Mouse (Mus musculus) urinary bladder, adult 2 months (tissue): ENCODE results near the gene Ralgps2. TPM values are rescaled to one million over a fixed set of nuclear protein-coding genes. Genes with fewer than 3 reads are reported as not detected.

Experiments
- DNase-seq: peaks from one replicate; pipeline ENCODE4 v3.0.0; 2022; ENCODE audit warnings: low spot score
- polyA plus RNA-seq: library from polyadenylated mRNA; depleted of rRNA; stranded (reverse); fragments of >200 nt; gene quantifications from 2 replicates; pipeline ENCODE4 v1.2.3, GENCODE M21; 2012

Ralgps2 gene
- polyA plus RNA-seq, 1 experiment = 8.2 TPM

DNA sequence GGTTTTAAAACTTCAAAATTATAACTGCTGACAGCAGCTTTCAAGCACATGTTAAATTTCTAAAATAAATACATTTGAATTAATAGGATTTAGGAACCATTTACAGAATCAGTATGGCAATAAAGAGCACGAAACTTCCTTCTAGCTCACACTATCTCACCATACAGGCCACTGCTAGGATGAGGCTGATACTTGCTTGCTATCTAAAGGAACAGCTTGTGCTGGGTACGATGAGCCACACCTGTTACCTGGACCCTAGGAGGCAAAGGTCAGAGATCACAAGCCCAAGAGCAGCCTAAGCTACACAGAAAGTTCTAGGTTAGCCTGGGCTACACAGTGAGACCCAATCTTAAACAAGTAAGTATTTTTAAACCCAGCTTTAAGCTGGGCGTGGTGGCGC is 30.2 kb downstream of the Ralgps2 start:
- no peak for DNase-seq

DNA sequence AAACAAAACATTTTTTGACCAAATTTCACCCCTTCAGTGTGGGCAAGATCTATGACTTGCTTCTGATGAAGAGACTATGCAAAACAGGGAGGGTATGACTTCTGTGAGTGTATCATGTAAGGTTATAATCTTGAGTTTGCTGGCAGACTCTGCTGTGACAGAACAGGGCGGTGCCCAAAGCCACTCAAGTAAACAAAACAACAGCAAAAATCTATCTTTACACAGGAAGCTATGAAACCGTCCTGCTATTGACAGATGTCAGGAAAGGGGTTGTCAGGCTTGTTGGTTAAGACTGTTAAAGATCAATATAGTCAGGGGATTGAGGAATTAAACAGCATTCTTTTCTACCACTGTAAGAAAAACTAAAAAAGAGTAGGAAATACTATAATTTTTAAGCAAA is 33.8 kb downstream of the Ralgps2 start:
- no peak for DNase-seq

DNA sequence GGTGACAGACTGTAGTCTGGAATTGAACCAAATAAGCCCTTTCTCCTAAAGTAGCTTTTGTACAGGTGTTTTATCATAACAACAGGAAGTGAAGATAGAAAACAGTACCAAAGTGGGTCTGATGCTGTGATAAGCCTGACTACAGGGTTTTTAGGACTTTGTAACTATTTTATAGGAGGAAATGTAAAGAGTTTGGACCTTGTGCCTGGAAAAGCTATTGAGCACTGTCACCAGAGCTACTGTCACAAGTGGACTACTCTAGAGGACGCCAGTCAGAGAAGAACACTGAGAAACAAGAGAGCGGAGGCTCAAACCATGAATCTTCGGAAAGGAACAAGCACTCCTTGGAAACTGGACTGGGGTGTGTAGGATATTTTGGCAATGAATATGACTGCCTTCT is 35.5 kb downstream of the Ralgps2 start:
- DNase-seq = no peak

DNA sequence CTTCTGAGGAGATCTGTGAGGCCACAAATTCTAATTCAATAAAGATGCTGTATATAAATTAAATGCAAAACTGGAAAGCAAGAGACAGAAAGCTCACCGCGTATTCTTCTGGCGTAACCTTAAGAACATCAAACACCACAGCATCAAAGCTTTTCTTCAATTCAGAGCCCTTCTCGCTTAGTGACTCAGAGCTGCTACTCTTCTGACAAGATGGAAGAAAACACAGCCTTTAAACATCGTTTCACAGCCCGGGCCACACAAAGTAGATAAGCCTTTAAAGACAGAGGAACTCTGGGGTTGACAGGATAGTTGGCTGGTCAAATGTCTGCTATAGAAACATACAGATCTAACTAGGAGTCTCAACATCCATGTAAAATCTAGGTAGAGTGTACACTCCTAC is 37.7 kb downstream of the Ralgps2 start:
- DNase-seq = no peak

DNA sequence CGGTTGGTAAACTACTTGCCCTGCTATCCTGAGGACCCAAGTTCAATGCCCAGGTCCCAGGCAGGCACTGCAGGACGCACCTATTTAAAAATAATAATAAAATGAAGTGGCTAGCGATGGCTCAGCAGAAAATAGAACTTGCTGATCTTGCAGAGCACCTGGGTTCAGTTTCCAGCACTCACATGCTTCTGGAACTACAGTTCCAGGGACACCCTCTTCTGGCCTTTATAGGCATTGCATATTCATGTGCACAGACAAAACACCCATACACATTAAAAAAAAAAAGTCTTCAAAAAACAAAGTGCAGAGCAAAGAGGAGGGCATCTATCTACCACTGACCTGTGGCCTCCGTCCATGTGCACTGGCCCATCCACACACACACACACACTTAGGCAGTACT is 47.9 kb downstream of the Ralgps2 start:
- DNase-seq = no peak

DNA sequence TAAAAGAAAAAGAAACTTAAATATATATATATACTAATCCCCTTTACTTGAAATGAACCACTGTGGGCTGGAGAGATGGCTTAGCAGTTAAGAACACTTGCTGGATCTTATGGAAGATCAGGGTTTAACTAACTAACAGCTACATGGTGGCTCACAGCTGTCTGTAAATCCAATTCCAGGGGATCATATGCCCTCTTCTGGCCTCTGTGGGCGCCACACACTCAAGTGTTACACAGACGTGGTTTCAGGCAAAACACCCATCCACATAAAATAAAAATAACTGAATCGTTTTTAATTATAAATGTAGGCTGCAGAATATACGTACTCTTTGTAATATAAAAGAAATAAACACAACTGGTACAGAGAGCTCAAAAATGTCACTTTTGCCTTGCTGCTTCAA is 50.6 kb downstream of the Ralgps2 start:
- DNase-seq = no peak

DNA sequence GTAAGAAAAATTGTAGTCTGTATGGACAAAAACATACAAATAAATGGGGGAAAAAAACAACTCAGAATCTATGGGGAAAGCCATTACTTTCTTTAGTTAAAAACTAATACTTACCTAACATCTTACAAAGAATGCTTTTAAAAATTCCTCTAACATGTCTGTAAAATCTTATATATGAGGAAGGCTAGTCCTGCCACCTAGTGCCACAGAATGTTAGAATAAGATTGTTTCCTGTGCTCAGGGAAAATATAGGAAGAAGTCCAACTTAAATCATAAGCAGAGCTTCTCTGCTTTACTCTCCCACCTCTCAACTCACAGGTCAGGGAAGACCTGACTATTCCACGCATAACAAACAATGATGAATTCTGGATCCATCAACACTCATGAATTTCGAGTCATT is 53.5 kb downstream of the Ralgps2 start:
- no peak for DNase-seq

DNA sequence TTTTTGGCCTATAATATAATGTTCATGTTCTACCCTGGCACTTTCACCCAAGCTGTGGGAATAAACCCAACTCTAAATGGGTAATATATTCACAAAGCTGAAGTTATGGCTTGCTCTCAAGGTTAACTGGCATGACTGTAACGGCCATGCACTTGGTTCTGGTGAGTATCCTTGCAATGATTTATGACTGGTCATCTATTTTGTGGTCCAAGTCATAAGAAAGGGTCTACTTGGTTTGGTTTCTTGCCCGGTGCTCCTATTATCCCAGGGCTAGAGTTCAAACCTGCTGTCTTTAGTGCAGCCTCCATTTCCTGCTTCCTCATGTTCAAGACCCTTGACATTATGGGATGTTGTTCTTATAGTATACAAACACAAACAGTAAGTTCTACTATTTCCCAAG is 54.6 kb downstream of the Ralgps2 start:
- DNase-seq = no peak

DNA sequence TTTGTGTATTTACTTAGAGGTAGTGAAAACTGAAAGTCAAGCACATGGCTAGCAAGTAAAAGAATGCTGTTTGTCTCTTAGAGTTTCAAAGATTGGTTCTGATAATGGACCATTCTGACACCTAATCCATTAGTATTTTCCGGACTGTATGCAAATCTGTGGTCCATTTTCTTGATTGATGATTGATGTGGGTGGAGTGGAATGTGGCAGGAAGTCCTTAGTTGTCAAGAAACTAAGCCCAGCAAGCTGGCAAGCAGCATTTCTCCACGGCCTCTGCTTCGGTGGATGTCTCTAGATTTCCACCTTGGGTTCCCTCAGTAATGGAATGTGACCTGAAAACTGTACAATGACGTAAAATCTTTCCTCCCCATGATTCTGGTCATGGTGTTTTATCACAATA is 68.8 kb downstream of the Ralgps2 start:
- no peak for DNase-seq

DNA sequence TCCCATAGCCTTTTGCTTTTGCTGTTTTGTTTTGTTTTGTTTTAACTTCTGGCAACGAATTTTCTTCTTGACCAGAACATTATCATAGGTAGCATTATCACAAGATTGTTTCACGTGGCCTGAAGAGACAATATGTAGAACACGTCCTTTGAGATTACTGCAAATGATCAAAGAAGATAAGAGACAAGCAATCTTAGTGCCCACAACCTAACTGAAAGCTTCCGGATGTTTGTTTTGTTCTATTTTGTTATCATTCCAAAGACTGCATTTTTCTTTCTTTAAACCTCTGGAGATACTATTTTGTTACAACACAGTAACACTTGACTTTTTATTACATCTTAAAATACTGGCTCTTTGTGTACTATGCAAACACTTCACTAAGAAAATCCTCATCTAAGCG is 69.4 kb downstream of the Ralgps2 start:
- DNase-seq = no peak

DNA sequence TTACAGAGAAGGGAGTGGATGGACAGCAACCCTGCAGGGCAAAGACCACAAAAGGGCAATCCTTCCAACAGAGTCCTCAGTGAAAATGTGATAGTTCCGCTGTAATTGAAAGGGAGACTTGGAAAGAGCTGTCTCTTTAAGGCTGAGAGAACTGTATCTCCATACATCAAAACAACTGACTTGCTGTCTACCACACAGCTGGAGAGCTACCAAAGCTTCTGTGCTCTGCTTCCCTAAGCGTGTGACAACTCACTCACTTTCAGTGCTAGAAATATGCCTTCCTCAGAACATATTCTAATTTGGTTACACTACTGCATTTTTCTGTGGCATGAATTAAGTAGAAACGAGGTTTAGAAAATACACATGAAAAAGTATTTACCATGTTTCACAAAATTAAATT is 75.2 kb downstream of the Ralgps2 start:
- DNase-seq = no peak

DNA sequence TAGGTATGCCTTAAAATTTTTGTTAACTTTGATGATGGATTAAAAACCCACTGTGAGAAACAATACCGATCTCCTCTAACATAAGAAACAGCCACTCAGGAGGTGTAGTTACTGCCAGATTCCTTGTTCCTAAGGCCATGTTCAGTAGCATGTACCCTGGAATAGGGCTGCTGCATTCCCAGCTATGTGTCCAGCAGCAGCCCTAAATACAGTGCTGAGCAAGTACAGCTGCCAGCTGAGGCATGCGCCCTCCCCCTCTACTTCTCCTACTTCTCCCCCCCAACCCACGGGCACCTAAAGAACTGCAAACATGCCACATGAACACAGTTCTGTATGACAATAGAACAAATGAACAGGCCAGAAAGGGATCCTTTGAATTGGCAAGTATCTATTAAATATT is 75.7 kb downstream of the Ralgps2 start:
- no peak for DNase-seq

DNA sequence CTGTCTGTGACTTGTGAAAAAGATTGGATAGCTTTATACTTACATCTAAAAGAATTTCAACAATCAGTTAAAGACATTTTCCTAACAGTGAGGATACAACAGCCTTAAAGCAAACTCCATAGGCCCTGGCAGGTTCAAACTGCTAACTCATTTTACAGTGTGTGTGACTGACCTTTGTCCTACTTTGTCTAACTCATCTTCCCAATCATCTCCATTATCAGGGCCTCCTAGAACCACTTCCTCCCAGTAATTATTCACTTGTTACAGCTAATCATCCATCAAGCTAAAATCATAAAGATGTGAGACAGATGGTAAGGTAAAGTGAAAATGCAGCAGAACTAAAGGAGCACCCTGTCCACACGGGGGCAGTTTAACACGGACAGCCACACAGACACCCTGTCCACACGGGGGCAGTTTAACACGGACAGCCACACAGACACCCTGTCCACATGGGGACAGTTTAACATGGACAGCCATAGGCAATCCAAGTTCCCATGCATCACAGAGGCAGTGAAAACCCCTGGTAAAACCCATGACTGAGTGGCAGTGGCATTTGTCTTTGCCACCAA is 77.9 kb downstream of the Ralgps2 start:
- DNase-seq = no peak

DNA sequence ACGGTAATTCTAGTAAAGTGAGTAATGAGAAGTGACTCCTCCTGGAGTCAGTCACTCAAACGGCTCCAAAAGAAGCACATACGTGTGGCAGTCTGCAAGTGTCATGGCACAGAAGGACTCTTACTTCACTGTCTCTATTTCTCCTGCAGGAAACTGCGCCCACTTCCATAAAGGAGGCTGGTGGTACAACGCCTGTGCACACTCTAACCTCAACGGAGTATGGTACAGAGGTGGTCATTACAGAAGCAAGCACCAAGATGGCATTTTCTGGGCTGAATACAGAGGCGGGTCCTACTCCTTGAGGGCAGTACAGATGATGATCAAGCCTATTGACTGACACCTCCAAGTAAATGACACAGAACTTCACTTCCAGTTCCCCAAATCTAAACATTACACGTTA is 79.2 kb downstream of the Ralgps2 start:
- DNase-seq = no peak

DNA sequence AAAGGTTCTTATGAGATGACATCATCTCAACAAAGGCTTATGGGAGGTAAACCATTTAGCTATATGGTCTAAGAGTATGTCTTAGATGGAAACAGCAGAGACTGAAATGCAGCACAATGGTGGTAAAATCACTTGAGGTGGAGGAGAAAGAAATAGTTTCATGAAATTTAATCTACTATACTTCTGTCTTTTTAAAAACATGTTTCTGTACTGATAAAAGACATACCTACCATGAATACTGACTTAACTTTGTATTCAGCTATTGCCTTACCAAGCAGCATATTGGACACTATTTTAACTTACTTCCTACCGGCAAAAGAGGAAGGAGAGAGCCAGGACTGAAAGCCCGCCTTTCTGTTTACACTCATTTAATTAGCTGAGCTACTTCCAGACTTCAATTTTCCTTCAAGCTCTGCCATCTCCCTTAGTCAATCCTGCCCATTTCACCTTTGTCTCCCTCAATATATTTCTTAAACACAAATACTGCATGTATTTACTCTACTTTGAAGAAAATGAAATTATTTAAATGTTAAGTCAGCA is 79.6 kb downstream of the Ralgps2 start:
- no peak for DNase-seq

DNA sequence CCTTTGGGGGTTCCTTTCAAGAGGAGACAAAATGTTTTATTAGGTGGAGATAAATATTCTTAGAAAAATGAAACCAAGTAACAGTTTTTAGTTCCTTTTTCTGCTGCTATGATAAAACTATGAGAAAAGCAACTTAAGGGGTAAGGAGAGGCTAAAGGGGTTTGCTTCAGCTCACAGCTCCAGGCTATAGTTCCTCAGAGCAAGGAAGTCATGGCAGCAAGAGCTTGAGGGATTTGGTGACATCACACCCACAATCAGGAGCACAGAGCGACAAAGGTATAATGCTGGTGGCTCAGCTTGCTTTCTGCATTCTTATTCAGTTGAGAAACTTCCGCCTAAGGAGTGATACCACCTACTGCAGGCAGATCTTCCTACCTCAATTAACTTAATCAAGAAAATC is 80.3 kb downstream of the Ralgps2 start:
- DNase-seq = no peak

DNA sequence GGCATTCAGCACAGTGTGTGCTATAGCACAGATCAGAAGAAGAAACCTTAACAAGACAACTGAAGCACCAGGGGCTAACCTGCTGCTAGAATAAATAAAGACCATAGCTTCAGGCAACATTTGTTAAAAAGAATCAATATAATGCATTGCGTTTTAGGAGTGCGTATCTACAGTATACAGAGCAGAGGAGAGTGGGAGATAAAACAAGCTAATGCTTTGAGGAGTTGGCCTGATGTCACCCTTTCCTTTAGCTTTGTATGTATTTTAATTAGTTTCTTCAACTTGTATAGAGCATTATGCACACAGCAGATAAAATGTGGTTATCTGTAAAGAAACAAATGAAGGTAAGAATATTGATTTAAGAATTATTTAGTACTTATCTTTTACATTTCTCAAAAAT is 82.8 kb downstream of the Ralgps2 start:
- no peak for DNase-seq

DNA sequence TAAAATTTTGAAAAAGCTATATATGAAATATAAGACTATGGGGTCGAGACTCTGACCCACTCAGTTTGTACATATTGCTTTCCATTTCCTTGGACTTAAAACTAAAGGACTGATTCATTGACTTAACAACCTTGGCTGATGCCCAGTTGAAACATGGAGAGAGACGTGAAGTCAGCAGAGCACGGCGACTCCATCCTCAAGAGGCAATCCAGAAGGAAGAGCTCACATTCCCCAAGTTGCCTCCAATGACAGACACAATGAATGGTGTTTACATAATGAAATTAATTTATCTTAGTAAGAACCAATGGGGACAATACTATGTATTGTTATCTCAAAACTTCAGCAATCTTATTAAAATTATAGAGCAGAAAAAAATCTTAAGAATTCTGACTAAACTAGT is 84.9 kb downstream of the Ralgps2 start:
- DNase-seq = no peak

DNA sequence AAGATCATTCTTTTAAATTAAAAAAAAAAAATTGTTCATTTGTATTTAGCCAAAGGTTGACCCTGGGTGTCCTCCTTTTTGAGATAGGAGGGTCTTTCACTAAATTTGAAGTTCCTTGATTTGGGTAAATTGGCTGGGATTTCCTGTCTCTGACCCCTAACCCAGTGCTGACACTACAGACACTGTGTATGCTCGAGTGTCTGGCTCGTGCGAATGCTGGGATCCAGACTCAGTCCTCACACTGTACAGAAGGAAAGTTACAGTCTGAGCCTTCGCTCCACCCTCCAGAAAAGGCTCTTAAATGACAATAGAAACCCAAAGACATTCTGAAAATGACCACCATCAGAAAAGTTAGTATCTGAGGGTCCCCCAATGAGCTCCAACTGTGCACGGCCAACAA is 86.6 kb downstream of the Ralgps2 start:
- no peak for DNase-seq

DNA sequence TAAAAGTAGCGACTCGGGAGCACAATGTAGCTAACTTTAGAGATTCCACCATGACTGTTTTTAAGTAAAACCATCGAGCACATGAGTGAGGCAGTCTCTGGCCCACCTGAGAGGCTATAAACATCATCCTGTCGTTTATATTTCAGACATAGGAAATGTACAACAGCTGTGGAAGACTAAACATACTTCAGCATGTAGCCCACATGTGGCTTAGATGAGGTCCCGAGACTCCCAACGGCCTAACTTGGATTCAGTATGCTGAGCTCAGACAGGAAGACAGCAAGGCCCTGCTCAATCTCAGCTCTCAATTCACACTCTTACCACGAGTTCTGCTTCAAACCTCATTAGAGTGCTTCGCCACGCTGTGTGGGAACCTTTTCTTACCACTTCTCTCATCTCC is 87.0 kb downstream of the Ralgps2 start:
- no peak for DNase-seq

DNA sequence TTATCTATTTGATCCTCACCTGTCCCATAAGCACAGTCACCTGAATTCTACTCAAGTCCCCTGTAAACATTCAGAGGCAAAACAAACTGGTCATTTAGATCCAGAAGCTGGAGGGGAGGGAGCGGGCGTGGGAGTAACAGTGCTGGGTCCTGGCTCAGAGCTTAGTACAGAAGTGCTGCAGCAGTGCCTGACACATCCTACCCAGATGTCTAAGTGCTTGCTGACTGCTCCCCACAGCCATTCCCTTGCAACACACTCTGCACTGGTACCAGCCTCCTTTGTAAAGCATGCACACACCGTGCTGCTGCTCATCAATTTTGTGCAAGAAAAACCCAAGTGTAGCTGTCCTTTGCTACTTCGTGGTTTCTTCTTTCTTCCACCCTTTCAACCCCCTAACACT is 92.3 kb downstream of the Ralgps2 start:
- DNase-seq = no peak

DNA sequence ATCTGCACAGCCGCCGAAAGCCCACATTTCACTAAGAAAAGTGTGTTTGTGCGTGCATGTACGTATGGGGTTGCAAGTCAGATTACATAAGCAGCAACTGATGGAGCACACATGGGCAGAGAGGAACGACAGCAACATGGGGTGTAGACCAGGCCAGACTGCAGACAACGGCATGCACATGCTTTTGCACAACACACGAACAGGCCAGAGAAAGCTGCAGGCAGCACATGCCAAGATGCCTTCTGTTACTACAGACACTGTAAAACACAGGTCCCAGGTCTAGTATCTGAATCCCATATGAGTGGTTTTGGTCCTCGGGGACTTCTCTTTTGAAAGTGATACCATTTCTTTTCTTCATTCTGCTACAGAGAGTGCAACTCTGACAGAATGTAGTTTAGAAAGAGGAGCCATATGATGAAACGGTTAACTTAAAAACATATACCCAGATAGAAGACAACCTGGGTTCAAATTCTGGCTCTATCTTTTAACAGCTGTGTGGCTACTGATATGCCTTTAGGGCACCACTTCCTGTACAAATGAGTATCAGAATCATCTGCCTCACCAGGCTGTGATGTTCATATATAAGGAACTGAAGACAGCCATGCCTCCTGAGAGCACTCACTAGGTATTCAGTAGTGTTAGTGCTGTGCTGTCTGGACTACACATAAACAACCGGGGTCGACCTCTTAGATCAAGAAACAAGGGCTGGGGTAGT is 97.6 kb downstream of the Ralgps2 start:
- no peak for DNase-seq

DNA sequence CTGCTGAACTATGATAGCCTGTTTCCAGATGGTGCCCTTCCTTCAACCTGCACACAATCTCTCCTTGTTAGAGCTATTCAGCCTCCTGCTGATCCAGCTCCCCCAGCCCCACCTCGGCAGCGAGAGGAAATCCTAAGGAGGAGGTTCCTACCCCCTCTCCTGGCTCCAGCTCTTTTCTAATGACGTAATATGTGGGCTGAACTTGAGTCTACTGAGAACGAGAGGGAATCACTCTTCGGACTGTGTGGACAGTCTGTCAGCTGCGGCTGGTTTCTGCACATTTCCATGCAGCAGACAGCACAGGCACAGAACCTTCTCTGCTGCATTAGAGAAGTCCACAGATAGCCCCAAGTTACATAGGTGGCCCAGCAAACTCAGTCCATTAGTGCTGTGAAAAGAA is 100.7 kb downstream of the Ralgps2 start:
- no peak for DNase-seq

DNA sequence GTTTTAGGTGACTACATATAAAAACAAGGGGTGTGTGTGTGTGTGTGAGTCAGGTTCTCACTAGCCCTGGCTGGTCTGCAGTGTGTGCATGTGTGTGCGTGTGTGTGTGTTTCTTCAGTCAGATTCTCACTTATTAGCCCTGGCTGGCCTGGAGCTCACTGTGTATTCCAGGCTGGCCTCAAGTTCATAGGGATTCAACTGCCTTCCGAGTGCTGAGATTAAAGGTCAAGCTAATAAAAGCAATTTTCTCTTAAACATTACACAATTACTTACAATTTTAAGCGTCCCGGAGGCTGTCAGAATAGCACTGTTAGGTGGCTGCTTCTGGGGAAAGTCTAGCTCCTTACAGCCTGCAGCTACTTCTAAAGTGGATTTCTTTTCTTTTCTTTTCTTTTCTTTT is 101.2 kb downstream of the Ralgps2 start, which contains the start of gene Angptl1:
Gene Angptl1 (plus strand): TSS at position 386 of the 400 bp plus-strand sequence.
- DNase-seq = no peak
